Mouse (Mus musculus): Measurements from ENCODE around the gene Cacng8.

- TF ChIP-seq POLR2A (IDR thresholded peaks at IDR 0.05; ENCODE audit: low read depth, low read length) (no peak), CTCF (IDR thresholded peaks at IDR 0.05; ENCODE audit: extremely low read depth, insufficient read depth, insufficient read length, insufficient replicate concordance) (no peak)
These were observed 52.1 kb downstream of the Cacng8 start for GRCm38 (mm10) chr7:3442476-3443062.
